Mouse (Mus musculus): ENCODE results near the gene Tbx2.

Tbx2 gene

DNA sequence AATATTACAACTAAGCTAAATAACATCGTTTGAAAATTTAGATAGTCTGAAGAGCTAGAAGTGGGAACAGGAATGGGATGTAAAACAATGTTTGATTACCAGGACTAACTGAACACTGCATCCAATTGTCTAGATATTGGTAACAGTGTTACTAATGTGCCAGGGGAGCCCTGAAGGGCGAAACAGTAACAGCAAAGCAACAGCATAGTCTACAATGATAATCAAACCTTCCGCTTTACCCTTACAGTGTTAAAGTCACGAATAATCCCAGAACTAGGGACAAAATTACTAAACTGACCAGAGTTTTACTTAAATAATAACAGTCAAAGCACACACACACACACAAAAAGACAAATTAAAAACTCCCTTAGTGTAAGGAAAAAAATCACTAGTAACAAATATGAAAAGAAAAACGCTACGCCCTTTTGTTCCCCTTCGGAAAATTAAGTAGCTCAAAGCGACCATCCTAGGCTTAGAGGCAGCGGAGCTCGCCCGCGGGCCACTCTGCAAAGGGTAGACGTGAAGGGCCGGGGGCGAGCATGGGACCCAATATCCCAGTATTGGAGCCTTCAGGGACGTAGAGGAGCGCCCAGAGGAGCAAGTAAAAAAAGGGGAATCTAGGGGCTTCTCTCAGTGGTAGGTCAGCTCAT, 55.6 kb downstream of the Tbx2 start:
- DNase-seq (ENCODE audit: low read depth, low spot score) = no peak

DNA sequence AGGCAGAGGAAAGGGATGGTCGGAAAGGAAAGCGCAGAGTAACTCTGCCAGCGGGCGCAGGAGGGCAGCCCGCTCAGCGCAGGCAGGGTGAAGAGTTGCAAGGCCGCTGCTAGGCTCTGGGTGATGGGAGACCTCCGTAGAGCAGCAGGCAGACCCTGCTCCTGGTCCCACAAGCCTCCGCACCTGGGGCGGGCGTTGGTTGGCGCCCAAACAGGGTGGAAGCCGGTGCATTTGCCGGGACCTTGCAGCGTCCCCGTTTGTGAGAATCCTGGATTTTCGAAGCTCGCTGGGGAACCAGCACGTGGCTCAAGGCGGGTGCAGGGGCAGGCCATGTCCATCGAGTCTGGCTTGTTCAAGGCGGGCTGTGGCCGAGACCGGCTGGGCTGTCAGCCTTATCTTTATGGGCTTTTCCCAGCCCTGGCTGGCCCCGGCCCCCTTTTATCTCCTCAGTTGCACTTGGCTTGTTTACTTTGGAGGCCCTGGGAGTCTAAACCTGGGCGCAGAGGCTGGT, 56.2 kb downstream of the Tbx2 start:
- DNase-seq (ENCODE audit: low read depth, low spot score) = no peak

DNA sequence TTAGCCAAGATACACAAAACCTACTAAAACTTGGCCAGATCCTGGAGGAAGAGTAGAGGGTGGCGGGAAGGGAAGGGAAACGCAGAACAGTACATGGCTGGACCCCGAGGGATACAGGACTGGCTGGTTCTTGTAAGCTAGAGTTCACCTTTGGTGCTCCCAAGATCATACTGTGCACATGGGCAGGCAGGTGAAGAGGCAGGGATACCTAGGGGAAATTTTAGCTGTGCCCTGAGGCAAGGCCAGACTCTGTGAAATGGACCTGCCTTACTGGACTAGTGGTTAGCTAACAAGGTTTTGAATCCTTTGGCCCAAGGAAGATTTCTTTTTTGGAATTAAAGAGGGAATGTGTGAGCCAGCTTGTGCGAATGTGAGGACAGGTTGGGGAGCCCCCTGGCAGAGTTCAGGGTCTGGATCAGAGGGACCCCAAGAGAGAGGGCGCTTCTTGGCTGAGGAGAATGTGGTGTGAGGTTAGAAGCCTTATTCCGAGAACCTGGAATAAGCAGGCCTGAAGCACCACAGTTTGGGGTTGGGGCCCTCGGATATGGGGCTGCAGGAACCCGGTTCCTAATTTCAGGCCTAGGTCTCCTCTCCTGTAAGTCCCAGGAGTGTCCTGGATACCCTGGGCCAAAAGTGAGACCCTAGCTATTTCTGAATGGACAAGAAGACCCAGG, 56.8 kb downstream of the Tbx2 start:
- no peak for DNase-seq (ENCODE audit: low read depth, low spot score)

DNA sequence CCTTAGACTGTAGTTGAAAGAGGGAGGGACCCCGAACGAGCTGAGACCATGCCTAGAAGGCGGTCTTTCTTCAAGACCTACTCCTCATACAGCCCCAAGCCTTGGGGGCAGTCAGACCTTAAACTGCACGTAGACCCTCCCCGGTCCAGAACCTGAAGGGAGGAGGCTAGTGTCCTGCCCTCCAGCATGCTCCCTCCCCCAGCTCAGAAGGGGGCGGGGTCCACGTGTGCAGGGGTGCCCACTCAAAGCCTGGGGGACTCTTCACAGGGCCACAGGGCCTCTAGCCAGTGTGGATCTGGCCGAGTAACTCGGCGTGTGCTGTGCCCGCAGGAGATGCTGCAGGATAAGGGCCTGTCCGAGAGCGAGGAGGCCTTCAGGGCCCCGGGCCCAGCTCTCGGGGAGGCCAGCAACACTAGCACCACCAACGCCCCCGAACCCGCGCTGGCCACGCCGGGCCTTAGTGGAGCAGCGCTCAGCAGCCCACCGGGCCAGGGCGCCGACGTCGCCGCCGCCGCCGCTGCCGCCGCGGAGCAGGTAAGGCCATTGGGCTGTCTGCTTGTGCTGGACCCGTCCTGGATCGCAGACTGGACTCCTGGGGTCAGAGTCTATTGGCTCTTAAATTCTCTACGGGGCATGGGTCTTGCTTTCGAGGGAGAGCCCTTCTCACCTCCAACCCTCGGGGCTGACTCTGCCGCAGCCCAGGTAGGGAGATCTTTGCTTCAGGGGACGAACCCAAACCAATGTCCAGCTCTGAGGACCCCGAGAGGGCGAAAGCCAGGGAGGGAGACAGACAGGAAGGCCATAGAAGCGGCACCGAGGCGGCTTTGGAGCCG, 57.6 kb downstream of the Tbx2 start:
- no peak for DNase-seq (ENCODE audit: low read depth, low spot score)

DNA sequence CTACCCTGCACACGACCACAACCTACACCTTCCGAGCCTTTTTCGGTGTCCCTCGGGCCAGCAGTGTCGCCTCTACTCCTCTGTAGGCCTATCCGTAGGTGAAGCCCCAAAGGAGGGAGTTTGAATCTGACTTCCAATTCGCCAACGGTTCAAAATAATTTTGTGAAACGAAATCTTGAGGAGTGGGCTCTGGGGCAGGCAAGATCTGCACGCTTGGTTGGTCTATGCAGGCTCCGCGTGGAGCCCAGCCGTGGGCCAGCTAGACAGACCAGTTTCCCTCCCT, 58.2 kb downstream of the Tbx2 start:
- DNase-seq (ENCODE audit: low read depth, low spot score) = no peak

- DNase-seq (ENCODE audit: low read depth, low spot score) = no peak
Measured at GRCm38 (mm10) chr11:85891010-85891691, 58.8 kb downstream of the Tbx2 start.

Data from forelimb bud, embryonic 11.5 days (tissue).